Mouse (Mus musculus) right cerebral cortex, postnatal 36 days (tissue): ENCODE measurements around the gene Eid3.

Experiments
- DNase-seq, 2 experiments: peaks; one replicate each; pipeline ENCODE4 v3.0.0; 2022; ENCODE audit warnings: low spot score in 2 of 2, mixed read lengths in 1 of 2

Eid3 gene

GRCm38 (mm10) chr10:82860929-82861315 lies 5.5 kb upstream of the Eid3 start:
- DNase-seq: no peak

- DNase-seq: no peak
These were observed 3.2 kb upstream of the Eid3 start for GRCm38 (mm10) chr10:82863106-82863680.

- DNase-seq: no peak
These were observed 2.6 kb upstream of the Eid3 start for GRCm38 (mm10) chr10:82863827-82864226.

- no peak for DNase-seq
These were observed 406 bp downstream of the Eid3 start for GRCm38 (mm10) chr10:82866832-82867231.

- DNase-seq: no peak
These were observed 2.1 kb downstream of the Eid3 start for GRCm38 (mm10) chr10:82868418-82869086.

GRCm38 (mm10) chr10:82875446-82875845 lies 9.0 kb downstream of the Eid3 start:
- DNase-seq: no peak

GRCm38 (mm10) chr10:82876076-82876796 lies 9.8 kb downstream of the Eid3 start:
- DNase-seq: no peak

- no peak for DNase-seq
These were observed 20.9 kb downstream of the Eid3 start for GRCm38 (mm10) chr10:82887354-82887753.

- no peak for DNase-seq
These were observed 22.1 kb downstream of the Eid3 start for GRCm38 (mm10) chr10:82888576-82888975.

GRCm38 (mm10) chr10:82889447-82889973 lies 23.1 kb downstream of the Eid3 start:
- DNase-seq: no peak

- no peak for DNase-seq
These were observed 24.5 kb downstream of the Eid3 start for GRCm38 (mm10) chr10:82890936-82891335.

- no peak for DNase-seq
These were observed 25.0 kb downstream of the Eid3 start for GRCm38 (mm10) chr10:82891427-82891826.

GRCm38 (mm10) chr10:82892442-82893055 lies 26.1 kb downstream of the Eid3 start:
- DNase-seq: no peak

GRCm38 (mm10) chr10:82893872-82894650 lies 27.6 kb downstream of the Eid3 start:
- peak; percentile 45 to 70 for DNase-seq

- no peak for DNase-seq
These were observed 31.5 kb downstream of the Eid3 start for GRCm38 (mm10) chr10:82897936-82898335.

GRCm38 (mm10) chr10:82898893-82899292 lies 32.5 kb downstream of the Eid3 start:
- no peak for DNase-seq

- no peak for DNase-seq
These were observed 33.5 kb downstream of the Eid3 start for GRCm38 (mm10) chr10:82899810-82900421.

GRCm38 (mm10) chr10:82900546-82900945 lies 34.1 kb downstream of the Eid3 start:
- no peak for DNase-seq

- DNase-seq: peak; percentile 48 to 59
These were observed 35.0 kb downstream of the Eid3 start for GRCm38 (mm10) chr10:82901436-82901835.

- no peak for DNase-seq
These were observed 42.1 kb downstream of the Eid3 start for GRCm38 (mm10) chr10:82908526-82908925.

GRCm38 (mm10) chr10:82909382-82909781 lies 43.0 kb downstream of the Eid3 start:
- peak; percentile 28 to 47 for DNase-seq
